Comparison of ENCODE assay signal across 18 mouse cellular contexts in the genomic region with DNA sequence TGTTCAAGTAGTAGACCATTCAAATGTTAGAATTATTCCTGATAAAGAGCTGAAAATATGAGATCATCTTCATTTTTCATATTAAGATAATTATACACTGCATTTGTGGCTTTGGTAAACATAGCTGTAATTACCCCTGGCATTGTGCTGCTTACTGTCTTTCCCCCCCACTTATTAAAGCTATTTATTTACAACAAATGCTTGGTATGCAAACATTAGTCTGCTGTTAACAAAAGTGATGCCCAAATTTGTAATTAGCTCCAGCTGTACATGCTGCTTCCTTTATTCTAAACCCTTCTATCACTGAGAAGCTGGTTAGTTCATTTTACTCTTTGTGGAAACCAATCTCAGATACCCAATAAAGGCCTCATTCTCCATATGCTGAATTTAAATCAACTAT.
"Had no signal": no experiment of that assay in that cellular context is flagged by ENCODE, and none has a peak within 500 bp of the region (broad histone marks: within the 10 kb centered on the region; RNA-seq: fewer than 3 reads in every experiment).

No protein-coding gene starts in this region.

- H3K4me2 ChIP-seq: lung, embryonic 14.5 days; midbrain, embryonic 12.5 days; neural tube, embryonic 12.5 days had no signal

- H3K4me3 ChIP-seq: midbrain, embryonic 10.5 days; midbrain, embryonic 12.5 days; myocyte; neural tube, embryonic 12.5 days had no signal

- H3K9me3 ChIP-seq: midbrain, embryonic 10.5 days; midbrain, embryonic 12.5 days; neural tube, embryonic 12.5 days had no signal

- H3K4me1 ChIP-seq: midbrain, embryonic 10.5 days; midbrain, embryonic 12.5 days; neural tube, embryonic 12.5 days had no signal

- H3K9ac ChIP-seq: lung, embryonic 14.5 days; midbrain, embryonic 12.5 days; neural tube, embryonic 12.5 days had no signal

- ATAC-seq: midbrain, embryonic 16.5 days had no signal

- H3K27ac ChIP-seq: midbrain, embryonic 10.5 days; midbrain, embryonic 12.5 days; neural tube, embryonic 12.5 days had no signal

- H3K27me3 ChIP-seq: midbrain, embryonic 12.5 days; neural tube, embryonic 12.5 days had no signal

- H3K36me3 ChIP-seq: midbrain, embryonic 10.5 days; midbrain, embryonic 12.5 days; neural tube, embryonic 12.5 days had no signal

- DNase-seq: lung, adult 18-20 months; lung, embryonic 14.5 days; lung, postnatal 10 days; lung, postnatal 4 days; midbrain, embryonic 14.5 days; retina, postnatal 1 day; right cerebral cortex, adult 18-20 months; right cerebral cortex, postnatal 25 days; right cerebral cortex, postnatal 4 days; spleen, adult 18-20 months; thymus, adult 18-20 months; thymus, postnatal 14 days; thymus, postnatal 36 days had no signal
